Mouse (Mus musculus): ENCODE results near the gene Gm3285.

- TF ChIP-seq CTCF (IDR thresholded peaks at IDR 0.05; ENCODE audit: insufficient read depth, low read length) (no peak), POLR2A (IDR thresholded peaks at IDR 0.05; ENCODE audit: borderline replicate concordance, extremely low read depth, low read depth, low read length) (no peak)
Measured at GRCm38 (mm10) chr10:77895562-77895961, 33.8 kb downstream of the Gm3285 start.

Data from lung, adult 2 months (tissue).